Mouse (Mus musculus): ENCODE data around the gene Dynlt1f.
"Not testable (repeated sequence)": the region's sequence is repeated elsewhere in the genome, so short reads cannot be mapped to it uniquely, and the experiment has no call there.

Dynlt1f gene

DNA sequence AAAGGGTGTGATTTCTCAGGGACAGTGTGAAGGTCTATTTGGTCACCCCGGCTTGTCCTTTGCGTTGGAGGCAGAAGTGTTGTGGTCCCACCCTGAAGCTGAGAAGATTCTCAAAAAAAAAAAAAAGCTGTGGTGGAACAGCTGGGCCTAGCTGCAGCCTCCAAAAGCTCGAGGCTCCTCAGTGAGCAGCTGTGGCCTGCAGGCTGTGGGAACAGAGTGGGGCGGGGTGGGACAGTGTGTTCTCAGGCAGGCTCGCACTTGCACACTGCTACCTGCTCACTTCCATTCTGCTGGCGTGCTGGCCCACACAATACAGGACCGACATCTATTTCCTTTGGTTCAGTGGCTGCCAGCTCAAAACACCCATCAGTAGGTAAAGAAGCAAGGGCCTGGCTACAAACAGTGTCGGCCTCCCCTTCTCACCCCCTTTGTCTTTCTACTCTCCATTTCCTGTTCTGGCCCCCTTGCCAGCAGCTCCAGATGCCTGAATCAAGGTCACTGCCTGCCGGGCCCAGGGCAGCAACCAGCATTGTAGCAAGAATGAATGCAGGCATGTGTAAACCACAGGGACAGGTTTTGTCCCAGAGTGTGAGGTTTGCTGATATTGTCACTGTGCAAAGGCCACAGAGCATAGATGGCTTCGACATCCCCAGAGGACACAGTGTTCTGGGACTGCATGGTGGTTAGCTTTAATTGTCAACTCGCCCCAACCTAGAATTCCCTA lies 5.6 kb upstream of the Dynlt1f start:
- not testable (repeated sequence) for DNase-seq

DNA sequence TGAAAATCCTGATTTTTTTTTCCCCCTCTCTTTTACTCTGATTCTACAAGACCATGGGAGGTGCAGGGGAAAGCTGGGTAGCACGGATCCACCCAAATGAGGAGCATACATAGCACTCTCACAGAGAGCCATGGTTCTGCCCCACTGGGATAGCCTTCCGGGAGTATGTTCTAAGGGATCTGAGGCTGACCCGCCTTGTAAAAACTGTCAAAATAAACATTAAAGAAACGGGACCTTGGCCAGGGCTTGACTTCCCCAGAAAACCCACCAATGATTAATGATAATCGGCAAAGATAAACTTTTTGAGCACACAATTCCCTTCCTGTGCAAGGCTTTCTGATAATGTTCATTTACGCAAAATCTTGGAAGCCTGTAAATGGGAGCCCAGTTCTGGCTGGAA lies 4.9 kb upstream of the Dynlt1f start:
- not testable (repeated sequence) for DNase-seq

DNA sequence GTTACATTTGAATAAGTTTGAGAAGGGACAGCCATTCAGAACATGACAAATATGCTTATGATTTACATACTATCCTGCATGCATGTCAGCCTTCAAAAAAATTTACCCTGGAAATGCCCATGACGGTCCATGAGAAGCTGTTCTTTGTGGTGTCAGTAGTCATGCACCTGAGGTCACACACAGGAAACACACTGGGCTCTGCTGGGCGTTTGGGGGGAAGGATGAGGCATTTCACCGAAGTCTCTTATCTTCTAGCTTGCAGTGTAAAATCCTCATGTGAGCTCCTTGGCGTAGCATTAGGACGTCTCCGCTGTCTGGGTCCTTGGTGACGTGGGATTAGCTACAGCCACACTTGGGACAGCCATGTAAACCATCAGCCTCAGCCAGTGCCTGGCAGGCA lies 3.1 kb upstream of the Dynlt1f start, which contains the start of gene Sytl3:
TSS of gene Sytl3 (plus strand) at position 293 of the 400 bp plus-strand sequence.
- DNase-seq: not testable (repeated sequence)

- DNase-seq: peak; percentile 47
These were observed 771 bp upstream of the Dynlt1f start for GRCm38 (mm10) chr17:6656471-6656870.

DNA sequence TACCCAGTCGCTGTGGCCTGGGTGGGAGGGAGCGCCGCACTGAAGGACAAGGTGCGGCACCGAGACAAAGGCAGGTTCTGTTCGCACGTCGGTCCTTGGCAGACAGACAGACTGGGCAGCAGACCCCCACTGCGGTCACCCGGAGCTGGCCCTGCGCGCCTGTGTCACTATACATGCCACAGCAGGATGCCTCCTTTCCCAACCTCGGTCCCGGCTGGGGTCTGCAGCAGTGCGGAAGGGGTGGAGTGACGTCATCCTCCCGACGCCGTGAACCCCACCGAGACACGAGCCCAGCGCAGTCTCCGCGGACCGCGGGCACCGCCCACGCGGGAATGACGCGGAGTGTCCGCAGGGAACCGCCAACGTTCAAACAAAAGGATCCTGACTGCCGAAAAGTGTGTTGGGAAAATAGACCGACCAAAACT lies 601 bp downstream of the Dynlt1f start:
- peak; percentile 77 for DNase-seq

DNA sequence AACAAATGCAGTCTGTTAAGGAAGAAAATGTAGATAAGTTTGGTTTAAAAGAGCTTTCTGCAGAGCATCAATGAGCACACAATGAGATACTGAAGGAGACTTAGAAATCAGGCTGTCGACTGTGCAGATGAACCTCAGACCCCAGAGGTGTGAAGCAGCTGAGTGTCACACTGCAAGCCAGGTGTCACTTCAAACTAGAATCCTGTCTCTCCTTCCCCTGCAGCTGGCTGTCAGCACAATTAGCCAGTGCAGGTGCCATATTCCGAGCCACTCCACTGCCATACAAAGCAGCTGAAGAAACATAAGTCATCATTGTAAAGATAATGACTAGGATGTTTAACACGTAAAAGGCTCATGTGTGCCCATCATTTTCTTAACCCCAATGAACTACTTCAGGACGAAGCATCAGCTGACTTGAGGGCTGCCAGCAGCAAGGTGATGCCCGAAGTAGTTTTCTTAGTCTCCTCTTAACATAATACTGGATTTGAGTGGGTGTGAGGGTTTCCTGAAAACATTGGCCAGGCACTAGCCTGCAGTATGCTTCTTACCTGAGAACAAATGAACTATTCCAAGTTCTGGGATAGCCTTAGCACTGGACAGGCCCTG lies 2.3 kb downstream of the Dynlt1f start:
- DNase-seq: not testable (repeated sequence)

DNA sequence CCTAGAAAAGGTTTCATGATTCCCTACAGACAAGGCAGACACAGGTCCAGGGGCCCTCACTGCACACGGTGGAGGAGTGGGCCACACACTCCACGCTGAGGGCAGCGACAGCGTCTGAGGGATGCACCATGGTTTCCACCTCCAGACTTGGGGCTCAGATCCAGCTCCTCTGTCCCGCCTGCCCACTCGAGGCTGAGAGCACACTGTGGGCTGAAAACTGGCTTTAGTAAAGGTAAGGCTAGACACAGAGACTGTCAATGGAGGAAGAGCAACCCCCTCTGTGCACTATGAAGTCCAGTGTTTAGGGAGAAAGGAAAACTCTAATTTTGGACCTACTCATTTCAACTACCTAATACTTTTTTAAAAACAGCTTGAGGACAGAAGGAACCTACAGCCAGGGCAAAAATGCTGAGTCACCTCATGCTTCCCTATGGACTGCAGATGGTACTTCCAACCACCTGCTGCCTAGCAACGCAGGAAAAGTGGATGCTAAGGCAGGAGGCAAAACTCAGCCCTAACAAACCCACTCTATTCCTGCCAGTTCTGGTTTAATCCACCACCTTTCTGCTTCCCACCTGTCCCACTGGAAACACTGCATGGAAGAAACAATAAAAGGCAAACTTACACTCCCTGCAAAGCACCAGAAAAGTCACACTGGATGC lies 4.7 kb downstream of the Dynlt1f start:
- not testable (repeated sequence) for DNase-seq

DNA sequence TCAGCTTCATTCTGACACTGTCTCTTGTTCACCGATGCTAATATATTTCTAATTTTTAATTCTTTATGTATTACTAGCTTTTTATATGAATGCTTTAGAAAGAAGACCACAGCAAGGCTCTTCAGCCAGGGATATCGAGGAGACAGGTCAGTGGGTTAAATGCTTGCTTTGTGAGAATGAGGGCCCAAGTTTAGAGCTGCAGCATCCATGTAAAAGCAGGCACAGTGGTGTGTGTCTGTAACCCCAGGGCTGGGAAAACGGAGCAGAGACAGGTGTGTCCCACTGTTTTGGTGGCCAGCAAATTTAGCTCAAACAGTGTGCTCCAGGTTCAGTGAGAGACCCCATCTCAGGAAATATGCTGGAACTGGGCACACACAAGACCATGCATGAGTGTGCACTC lies 8.2 kb downstream of the Dynlt1f start:
- DNase-seq: not testable (repeated sequence)

DNA sequence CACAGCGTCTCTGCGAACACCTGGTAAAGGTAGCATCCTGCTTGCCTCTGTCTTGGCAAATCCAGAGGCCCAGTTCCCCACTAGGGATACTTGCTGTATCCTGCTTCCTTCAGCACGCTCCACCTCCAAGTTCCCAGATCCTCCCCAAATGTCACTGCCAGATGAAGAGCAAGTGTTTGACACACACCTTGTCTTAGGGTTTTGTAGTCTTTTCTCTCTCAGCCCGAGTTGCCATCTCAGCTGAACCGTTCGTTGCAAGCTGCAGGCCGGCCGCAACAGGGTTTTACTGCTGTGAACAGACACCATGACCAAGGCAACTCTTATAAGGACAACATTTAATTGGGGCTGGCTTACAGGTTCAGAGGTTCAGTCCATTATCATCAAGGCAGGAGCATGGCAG lies 8.9 kb downstream of the Dynlt1f start:
- not testable (repeated sequence) for DNase-seq

GRCm38 (mm10) chr17:6645668-6646067 lies 10.0 kb downstream of the Dynlt1f start:
- DNase-seq: not testable (repeated sequence)

DNA sequence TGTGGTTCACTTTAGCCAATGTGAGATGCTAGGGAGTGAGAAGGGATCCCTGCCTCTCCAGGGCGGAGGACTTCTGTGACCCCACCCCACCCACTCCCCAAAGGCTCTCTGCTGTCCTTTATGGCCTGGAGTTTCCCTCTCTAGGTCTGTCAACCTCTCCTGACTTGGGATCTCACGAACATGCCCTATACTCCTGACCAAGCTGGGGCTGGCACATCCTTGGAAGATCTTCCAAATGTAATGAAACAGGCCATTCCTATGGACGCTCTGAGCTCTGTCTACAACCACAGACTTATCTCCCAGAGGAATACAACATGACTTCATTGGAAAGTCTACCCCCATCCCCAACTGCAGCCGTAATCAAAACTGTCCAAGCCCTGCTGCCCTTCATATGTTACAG lies 11.0 kb downstream of the Dynlt1f start:
- DNase-seq: not testable (repeated sequence)

DNA sequence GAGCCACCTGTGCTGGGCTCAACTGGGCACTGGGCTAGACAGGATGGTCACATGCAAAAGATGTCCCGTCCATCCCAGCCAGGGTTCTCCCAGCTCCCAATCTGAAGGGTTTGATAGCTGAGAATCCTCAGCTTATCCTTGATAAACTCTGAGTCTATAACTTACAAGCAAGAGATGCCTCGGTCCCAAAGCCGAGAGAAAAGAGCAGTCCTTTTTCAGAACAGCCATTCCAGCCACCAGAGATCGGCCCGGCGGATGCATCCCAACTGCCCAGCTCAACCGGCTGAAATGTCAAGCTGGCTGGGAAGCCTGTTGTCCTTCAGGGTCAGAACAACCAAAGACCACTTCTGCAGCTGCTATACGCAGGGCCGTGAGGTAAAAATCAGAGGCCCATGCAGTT lies 11.5 kb downstream of the Dynlt1f start:
- not testable (repeated sequence) for DNase-seq

DNA sequence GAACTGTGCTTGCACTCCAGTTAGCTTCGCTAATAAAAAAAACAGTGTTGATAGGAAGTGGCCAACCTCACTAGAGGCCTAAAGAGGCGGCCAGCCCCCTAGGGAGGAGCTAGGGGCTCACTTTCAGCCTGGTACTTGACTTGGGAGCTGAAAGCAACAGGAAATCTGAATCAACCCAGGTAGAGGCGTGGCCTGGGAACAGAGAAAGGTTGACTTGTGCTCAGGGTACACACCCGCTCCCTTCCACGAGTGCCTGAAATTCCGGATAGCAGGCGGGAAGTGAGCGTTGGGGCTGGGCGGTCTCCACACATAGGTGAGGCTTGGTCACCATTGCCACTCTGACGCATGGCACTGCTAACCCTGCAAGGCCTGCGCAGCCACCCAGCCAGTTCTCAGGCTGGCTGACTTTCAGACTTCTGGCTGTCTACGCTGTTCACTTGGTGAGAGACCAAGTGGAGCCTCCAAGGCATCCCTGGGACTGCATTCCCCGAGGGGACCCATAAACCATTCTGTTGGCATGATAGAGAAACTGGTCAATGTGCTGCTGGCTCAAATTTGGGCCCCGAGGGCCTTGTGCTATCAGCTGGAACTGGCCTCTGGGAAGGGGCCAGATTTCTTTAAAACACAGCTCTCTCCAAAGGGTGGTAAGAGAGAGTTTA lies 14.8 kb downstream of the Dynlt1f start:
- not testable (repeated sequence) for DNase-seq

GRCm38 (mm10) chr17:6640044-6640637 lies 15.6 kb downstream of the Dynlt1f start:
- DNase-seq: not testable (repeated sequence)

DNA sequence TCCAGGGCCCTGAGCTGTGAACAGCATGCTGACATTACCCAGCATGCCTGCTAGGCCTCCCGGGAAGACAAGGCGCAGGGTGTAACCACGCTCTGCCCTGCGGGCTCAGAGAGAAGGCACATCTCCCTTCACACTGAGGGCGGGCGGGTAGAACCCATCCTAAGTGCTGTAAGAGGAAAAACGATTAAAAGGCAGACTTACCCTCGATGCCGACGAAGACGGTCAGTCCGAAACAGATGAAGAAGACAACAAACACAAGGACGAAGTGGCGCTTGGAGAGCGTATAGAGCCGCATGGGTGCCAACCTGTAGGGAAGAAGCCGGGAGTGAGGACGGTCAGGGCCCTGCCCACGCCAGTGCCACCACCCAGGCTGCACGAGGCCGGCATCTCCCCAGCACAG lies 16.2 kb downstream of the Dynlt1f start:
- DNase-seq: not testable (repeated sequence)

DNA sequence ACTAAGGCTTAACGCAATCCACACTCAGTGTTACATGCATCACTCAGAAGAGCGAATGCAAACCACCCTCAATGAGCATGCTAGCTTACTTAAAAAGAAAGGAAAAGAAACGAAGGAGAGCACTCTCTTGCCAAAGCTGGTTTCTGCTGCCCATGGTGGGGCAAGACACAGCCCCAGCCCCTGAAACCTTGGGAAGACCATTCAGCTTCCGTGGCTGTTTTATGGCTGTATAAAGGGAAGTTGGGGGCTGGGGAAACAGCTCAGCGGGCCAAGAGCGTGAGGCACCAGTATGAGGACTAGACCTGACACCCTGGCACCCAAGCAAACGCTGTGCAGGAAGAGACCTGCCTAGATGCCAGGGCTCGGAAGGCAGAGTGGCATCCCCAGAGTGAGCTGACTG lies 17.3 kb downstream of the Dynlt1f start:
- not testable (repeated sequence) for DNase-seq

DNA sequence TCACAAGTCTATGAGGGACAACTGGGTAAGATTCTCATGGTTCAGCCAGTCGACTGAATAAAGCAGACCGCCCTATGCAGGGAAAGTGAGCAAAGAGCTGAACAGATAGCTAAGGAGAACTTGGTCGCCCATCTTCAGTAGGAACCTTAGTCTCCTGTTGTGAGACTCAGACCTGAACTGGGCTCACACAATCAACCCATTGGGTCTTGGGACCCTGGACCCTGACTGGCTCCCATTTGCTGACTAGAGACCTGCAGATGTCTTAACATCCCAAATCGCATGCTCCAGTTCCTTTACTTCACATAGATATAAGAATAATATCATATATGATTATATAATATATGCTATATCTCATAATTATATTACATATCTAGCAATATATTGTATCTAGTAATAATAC lies 18.3 kb downstream of the Dynlt1f start:
- DNase-seq: not testable (repeated sequence)

DNA sequence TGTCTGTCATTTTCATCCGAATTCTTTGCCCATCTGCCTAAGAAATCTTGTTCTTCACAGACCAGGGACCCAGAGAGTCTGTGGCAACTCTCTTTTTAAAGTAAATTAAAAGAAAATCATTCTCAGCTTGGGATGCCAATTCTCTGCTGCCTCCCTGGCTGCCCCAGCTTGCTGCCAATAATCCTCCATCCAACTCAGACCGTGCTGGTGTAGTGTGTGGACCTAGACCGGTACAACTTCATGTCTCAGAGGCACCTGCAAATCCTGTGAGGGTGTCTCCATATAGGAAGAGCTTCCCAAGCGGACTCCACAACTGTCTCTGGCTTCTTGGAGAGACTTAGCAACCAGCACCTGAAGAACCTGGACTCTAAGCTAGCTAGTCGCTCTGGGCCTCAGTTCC lies 18.8 kb downstream of the Dynlt1f start:
- DNase-seq: no peak

DNA sequence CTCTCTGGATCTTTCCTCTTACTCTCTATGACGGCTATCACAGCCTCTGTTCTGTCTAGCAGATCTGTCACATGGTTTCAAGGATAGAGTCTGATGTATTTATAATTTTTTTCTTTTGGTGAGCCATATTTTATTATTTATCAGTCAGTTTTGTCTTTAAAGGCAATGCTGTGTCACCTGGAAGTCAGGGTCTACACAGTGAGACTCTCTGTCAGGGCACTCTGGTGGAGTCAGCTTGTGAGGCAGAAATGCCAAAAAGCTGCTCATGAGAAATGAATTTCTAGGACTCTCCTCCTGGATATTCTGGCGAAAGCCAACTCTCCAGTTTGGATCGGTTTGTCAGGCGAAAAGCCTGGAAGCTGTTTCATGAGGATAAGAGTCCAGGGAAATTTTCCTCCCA lies 19.9 kb downstream of the Dynlt1f start:
- DNase-seq: not testable (repeated sequence)

GRCm38 (mm10) chr17:6632850-6633249 lies 22.9 kb downstream of the Dynlt1f start:
- not testable (repeated sequence) for DNase-seq

- DNase-seq: not testable (repeated sequence)
These were observed 25.3 kb downstream of the Dynlt1f start for GRCm38 (mm10) chr17:6630398-6630797.

DNA sequence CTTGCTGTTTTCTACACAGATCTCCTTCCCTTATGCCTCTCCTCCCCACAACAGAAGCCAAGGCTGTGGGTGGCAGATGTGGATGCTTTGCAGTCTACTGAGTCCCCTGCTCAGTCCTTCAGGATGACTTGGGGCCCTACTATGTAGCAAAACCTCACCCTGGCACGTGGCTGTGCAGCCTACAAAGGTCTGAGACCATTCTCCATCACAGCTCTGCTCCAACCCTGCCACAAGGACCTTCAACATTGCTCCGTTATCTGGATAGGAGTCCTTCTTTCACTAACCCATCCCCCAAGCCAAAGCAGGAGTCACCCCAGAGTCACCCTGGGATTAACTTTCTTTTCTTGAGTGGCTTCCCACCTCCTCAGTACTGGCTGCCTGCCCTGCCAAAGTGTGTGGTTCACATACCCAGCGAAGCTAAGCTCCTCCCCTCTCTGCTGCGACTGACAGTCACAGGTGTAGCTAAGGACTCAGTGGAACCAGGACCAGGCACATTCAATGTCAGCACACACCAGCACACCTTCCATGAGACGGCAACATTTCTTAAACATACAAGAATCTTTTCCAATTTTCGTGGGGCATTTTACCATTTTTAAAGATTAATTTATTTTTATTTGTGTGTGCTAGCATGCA lies 30.7 kb downstream of the Dynlt1f start:
- DNase-seq: not testable (repeated sequence)
